Mouse (Mus musculus) ES-Bruce4 (cell line): ENCODE measurements around the gene Mbd5.

ENCODE experiments used
- CTCF ChIP-seq: IDR thresholded peaks from one replicate; pipeline ENCODE4 v1.8.1; 2011; ENCODE audit warnings: low read depth, low read length
- EP300 ChIP-seq: IDR thresholded peaks from 2 replicates; pipeline ENCODE4 v1.6.1; 2011; ENCODE audit warnings: low read depth, low read length; ENCODE audit not compliant: insufficient read depth
- POLR2A ChIP-seq: IDR thresholded peaks from one replicate; pipeline ENCODE4 v1.8.1; 2011; ENCODE audit warnings: low read length; ENCODE audit not compliant: insufficient read depth

DNA sequence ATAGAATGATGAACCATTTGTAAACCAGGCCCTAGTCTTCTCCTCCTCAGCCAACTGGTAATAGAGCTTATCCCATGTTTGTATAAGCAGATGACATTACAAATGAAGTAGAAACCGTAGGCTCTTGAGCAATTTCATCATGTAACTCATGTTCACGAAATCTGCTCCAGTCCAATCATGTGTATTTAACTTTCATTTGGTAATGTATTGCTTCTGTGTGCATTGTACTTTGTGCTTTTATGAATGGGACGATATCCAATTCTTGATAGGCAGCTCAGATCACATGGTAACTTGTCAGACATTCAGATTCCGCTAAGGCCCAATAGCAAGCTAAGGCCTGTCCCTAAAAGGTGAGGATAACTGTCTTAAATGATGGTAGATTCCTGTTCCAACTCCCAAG lies 141.5 kb downstream of the Mbd5 start:
- TF ChIP-seq POLR2A (no peak), CTCF (no peak), EP300 (no peak)
